8 mouse cellular contexts compared by ENCODE assay signal in the genomic region with DNA sequence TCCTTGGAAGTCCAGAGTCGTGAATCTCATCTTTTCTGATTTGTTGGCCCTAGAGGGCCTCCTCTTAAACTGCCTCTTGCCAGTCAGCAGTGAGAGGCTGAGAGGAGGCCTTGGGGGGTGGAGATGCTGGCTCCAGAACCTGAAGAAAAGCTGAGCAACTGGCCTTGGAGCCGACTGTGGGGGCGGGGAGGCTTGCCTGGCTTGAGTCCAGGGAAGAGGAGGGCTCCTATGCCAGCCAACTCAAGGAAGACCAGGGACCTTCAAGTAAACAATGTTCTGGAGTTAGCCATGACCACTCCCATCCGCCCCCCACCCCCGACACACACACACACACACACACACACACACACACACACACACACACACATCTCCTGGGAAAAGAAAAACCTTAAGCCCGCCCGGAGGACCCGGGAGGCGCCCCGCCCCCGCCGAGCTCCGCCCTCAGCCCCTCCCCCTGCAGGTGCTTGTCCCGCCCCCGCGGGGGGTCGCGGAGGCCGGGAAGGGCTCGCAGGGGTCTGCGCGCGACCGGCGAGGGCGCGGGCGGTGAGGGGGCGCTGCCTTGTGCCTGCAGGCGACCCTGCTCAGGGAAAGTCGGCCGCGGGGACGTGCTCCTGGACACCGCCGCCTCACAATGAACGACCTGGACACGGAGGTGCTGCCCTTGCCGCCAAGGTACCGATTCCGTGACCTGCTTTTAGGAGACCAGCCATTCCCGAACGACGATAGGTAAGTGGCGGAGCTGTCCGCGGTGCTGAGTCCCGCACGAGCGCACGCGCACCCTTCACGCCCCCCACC. TPM values are rescaled to one million over a fixed set of nuclear protein-coding genes. Genes with fewer than 3 reads are reported as not detected.
DNase-seq lines count a peak whose midpoint lies in the region; ATAC-seq and TF ChIP-seq lines count a peak whose summit lies in the region.

A gene (plus strand): TSS at position 398 of the 795 bp plus-strand sequence.

- no peak for TF ChIP-seq CTCF in kidney, postnatal 0 days (IDR thresholded peaks at IDR 0.05; ENCODE audit: low read depth)

- 0 out of 2 replicates have a peak, but pooled peaks cover 10% of the 10 kb centered on the region for H3K4me1 ChIP-seq in kidney, postnatal 0 days (replicated peaks; ENCODE audit: insufficient read depth, low read length)
- H3K4me1 ChIP-seq in liver, embryonic 16.5 days (ENCODE audit: control insufficient read depth, low read depth, low read length), result no peaks in the 10 kb centered on the region; the same call in 1 of the 2 replicates

- no peaks in the 10 kb centered on the region for H3K9me3 ChIP-seq in kidney, postnatal 0 days (replicated peaks; ENCODE audit: low read length)
- H3K9me3 ChIP-seq in liver, embryonic 16.5 days (replicated peaks; ENCODE audit: control insufficient read depth, low read length), result no peaks in the 10 kb centered on the region

- peak; percentile 61 to 66 for DNase-seq in left cerebral cortex, adult 18-20 months (ENCODE audit: low spot score in 2 of 2)
- no peak for DNase-seq in left cerebral cortex, adult 11 months (ENCODE audit: low spot score)
- DNase-seq in cerebellum, postnatal 10 days, result peak; percentile 87 to 89
- DNase-seq in kidney, postnatal 0 days (ENCODE audit: low spot score), result peak; percentile 44
- peak; percentile 53 for DNase-seq in ovary, postnatal 14 days (ENCODE audit: low spot score)

- 0 out of 2 replicates have a peak within 1 kb of the TSS, but pooled peaks have one; percentile 1 for H3K9ac ChIP-seq in kidney, postnatal 0 days (ENCODE audit: low read depth, low read length)
- H3K9ac ChIP-seq in liver, embryonic 16.5 days (ENCODE audit: low read depth, low read length), result no peak within 1 kb of the TSS

- H3K4me3 ChIP-seq in kidney, postnatal 0 days (replicated peaks; ENCODE audit: low read depth, low read length), result peak within 1 kb of the TSS; percentile 39
- peak within 1 kb of the TSS; percentile 43 for H3K4me3 ChIP-seq in liver, embryonic 16.5 days (ENCODE audit: low read depth, low read length)

- H3K4me2 ChIP-seq in kidney, postnatal 0 days (ENCODE audit: low read length), result peak within 1 kb of the TSS; percentile 86
- peak within 1 kb of the TSS; percentile 52 for H3K4me2 ChIP-seq in liver, embryonic 16.5 days (ENCODE audit: low read depth, low read length)

- no peak within 1 kb of the TSS for H3K27ac ChIP-seq in kidney, postnatal 0 days
- no peak within 1 kb of the TSS for H3K27ac ChIP-seq in liver, embryonic 16.5 days (ENCODE audit: low read length)

- WGBS in kidney, postnatal 0 days, result 1% methylated on average over 41 of the region's 53 CpGs
- WGBS in liver, embryonic 16.5 days (ENCODE audit: insufficient replicate concordance), result 2% methylated on average over 40 of the region's 53 CpGs

- peak; percentile 48; the same call in 1 of the 2 replicates for ATAC-seq in granulocyte monocyte progenitor cell, adult 5-6 weeks (replicated peaks; ENCODE audit: poor library complexity, severe bottlenecking)
- no peak; the same call in 1 of the 2 replicates for ATAC-seq in kidney, postnatal 0 days (replicated peaks; ENCODE audit: low FRiP score, low read depth)
- no peak for ATAC-seq in liver, embryonic 16.5 days (ENCODE audit: low read depth)
- no peak for ATAC-seq in megakaryocyte-erythroid progenitor cell, adult 5-6 weeks (replicated peaks; ENCODE audit: low FRiP score, low TSS enrichment, poor library complexity, severe bottlenecking)

- H3K27me3 ChIP-seq in kidney, postnatal 0 days (ENCODE audit: insufficient read depth, low read length), result no peaks in the 10 kb centered on the region; the same call in 1 of the 2 replicates
- peaks cover 32% of the 10 kb centered on the region for H3K27me3 ChIP-seq in liver, embryonic 16.5 days (ENCODE audit: control insufficient read depth, insufficient read depth, low read depth, low read length)

- no peaks in the 10 kb centered on the region for H3K36me3 ChIP-seq in kidney, postnatal 0 days (ENCODE audit: insufficient read depth, low read length)
- no peaks in the 10 kb centered on the region for H3K36me3 ChIP-seq in liver, embryonic 16.5 days (ENCODE audit: control insufficient read depth, insufficient read depth)

RNA-seq across cellular contexts. Expression of the gene that starts here (rescaled TPM):
- total RNA-seq in left cerebral cortex, adult 18-20 months (2021), result 100 to 1,000 TPM; 118 to 130 TPM
- not detected in 2 replicates for total RNA-seq in granulocyte monocyte progenitor cell, adult 5-6 weeks (2014; fragmentation: Nextera tagmentation)
- total RNA-seq in granulocyte monocyte progenitor cell, adult 5-6 weeks (2017), result not detected in 2 replicates
- 0.18 and 0.24 TPM in 2 replicates for polyA plus RNA-seq in kidney, postnatal 0 days (2015; fragmentation: Nextera tagmentation; extraction: Ambion mirVana)
- polyA plus RNA-seq in liver, embryonic 16.5 days (2015; fragmentation: Nextera tagmentation; extraction: Ambion mirVana), result not detected in 2 replicates
- not detected in 2 replicates for total RNA-seq in megakaryocyte-erythroid progenitor cell, adult 5-6 weeks (2014; fragmentation: Nextera tagmentation)
- not detected in 2 replicates for total RNA-seq in megakaryocyte-erythroid progenitor cell, adult 5-6 weeks (2017)

Comparison
In these comparisons a context has a peak if more than half of its experiments do, and no peak if none do; other contexts are left out.
1. RNA of the gene that starts here (total RNA-seq): 118 to 130 TPM in left cerebral cortex, adult 18-20 months; not detected in granulocyte monocyte progenitor cell, adult 5-6 weeks and not detected in megakaryocyte-erythroid progenitor cell, adult 5-6 weeks; every median in the first group is over 100 times any median in the second.
2. Peak in ATAC-seq in granulocyte monocyte progenitor cell, adult 5-6 weeks; RNA of the gene not detected or under 1 TPM.
3. Peak in DNase-seq, H3K4me3 ChIP-seq, H3K9ac ChIP-seq and H3K4me2 ChIP-seq in kidney, postnatal 0 days; RNA of the gene not detected or under 1 TPM.